Mouse (Mus musculus): ENCODE measurements at regions not wholly inside any gene's neighbourhood (a gene's known extent, or its start where the extent isn't known, plus 50 kb on each side); places are given as distances from the start of the nearest gene placed in this dataset.
"Not testable (repeated sequence)": the region's sequence is repeated elsewhere in the genome, so short reads cannot be mapped to it uniquely, and the experiment has no call there.

DNA sequence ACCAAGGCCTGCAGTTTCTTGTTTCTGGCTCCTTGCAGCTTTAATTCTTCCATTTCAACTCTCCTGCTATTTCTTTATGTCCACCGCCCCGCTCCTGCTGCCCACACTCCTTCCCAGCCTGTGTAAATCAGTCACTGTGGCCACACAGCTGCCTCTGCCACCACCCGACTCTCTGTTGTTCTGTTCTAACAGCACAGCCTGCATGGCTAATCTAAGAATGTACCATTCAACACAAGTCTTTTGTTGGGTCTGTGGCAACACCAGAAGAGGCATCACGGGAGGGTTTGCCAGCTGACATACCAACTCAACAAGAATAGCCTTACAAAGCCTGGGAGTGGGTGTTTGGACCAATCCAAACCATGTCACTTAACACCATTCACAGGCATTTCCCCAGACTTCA, 264.9 kb upstream of the Pum3 start:
- no peak for DNase-seq

DNA sequence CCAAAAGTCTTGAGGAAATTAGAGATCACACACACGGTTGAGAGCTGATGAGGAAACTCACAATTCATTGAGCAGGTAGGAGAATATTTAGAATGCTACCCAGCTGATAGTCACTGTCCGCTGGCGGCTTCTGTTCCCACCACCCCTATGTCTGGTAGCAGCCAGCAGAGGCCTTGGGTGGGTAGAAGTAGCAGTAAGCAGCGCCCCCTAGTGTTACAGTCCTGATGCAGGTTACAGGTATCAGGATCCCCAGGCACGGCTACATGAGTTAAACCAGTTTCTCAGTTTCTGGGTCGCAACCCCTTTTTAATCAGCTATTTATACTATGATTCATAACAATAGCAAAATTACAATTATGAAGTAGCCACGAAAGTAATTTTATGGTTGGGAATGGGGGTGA, 264.1 kb upstream of the Pum3 start:
- DNase-seq: no peak

DNA sequence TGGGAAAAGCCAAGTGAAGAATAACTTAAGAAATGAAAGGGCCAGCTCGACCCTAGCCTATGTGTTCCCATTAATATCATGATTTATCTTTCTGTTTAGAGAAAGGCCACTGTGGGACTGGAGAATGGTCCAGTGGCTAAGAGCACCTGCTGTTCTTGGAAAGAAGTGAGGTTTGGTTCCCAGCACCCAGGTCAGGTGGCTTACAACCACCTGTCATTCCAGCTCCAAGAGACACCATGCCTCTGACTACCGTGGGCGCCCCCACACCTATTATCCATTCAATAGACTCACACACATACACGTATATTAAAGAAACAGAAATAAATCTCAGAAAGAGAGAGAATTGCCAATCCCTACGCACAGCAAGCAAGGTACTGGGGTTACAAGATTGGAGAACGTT, 263.3 kb upstream of the Pum3 start:
- DNase-seq: no peak

DNA sequence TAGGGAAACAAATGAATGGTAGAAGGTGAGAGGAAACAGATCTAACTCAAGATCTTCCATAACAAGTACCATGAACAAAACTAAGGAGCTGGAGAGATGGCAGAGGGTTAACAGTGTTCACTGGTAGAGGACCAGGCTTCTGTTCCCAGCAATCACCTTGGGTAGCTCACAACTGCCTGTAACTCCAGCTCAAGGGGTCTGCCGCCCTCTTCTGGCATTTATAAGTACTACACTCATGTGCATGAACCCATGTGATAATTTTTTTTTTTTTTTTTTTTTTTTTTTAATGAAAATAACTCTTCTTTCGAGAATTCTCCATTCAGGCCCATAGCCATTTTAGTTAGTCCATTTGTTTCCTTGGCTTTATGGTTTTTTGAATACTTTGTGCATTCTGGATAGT, 253.8 kb upstream of the Pum3 start:
- no peak for DNase-seq

- no peak for DNase-seq
Measured at GRCm38 (mm10) chr19:27679427-27679826, 249.8 kb upstream of the Pum3 start.

DNA sequence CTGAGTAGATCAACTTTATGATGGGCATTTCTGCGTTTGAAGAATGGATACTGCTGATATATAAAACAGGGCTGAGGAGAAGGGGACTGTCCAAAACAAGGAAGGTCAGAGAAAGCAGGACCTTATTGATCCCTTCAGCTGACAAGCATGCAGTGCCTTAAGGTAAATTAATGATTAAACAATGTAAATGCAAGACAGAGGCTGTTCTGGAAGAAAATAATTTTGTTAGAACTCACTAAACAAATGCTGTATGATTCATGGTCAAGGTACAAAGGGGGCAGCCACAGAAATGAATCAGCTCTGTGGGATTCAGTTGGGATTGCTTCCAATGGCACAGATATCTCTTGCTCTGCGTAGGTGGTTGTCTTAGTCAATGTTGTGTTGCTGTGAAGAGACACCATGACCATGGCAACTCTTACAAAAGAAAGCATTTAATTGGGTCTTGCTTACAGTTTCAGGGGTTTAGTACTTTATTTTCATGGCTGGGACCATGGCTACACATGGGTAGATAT, 243.1 kb upstream of the Pum3 start:
- DNase-seq: peak; percentile 39

DNA sequence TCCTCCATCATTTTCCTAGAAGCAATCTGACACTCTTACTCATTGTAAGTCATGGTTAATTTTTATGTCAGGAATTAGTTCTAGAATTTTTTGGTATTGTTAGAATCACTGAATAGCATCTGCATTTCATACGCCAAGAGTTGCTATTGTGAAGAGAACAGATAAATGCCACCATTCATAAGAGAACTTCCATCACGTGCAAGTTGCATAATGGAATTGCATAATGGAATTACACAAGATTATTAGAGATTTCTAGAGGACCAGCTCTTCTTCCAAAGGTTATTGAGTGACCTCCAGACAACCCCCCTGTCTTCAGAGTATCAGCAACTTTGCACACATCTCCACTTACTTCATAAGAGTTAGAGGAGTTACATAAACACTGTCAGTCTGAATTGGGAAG, 233.7 kb upstream of the Pum3 start:
- no peak for DNase-seq

DNA sequence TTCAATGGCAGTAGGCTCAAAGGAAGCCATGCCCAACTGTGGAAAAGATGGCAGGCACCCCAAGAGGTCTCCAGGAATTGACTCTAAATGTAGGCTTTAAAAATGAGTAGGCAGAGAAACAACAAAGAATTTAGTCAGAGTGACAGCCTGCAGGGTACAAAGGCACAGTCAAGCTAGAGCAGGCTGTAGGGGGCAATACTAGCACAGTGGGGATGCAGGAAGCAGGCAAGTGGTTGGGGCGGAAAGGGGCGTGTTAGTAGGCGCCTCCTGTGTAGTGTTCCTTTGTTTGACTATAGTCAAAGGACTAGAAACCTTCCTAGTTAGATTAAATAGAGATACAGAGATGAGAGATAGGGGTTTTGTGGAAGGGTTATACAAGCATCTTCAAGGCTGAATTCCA, 211.4 kb upstream of the Pum3 start:
- no peak for DNase-seq

DNA sequence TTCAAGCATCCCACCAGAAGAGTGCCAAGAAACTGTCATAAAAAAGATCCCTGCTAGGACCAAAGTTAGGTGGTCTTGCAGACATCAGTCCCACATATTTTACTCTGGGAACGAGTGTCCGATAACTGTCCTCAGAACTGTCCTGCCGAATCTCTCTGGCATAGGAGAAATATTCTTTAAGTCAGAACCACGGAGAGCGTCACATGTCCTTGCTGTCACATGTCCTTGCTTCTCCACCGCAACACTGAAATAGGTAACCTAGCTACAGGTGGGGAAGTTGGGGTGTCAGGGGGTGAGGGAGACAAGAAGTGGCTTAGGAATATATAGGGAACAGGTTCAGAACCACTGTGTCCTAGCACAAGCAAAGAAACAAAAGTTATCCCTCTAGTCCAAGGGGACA, 203.5 kb upstream of the Pum3 start:
- DNase-seq: no peak

DNA sequence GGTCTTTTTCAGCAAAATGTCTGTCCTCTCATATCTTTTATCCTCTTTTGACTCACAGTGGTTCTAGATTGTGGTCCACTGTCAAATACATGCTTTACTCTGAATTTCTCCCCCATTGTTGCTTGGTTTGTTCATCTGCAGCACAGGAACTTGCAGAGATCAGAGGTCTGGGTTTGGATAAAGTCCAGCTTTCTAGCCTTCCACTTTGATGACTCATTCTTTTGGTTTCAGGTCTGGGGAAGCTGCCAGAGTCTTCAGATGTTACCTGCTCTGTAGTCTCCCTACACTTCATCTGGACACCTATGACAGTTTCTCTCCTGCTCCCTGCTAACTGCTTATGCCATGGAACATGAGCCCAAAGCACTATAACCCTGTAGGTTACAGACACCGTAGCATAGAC, 198.0 kb upstream of the Pum3 start:
- DNase-seq: no peak

- no peak for DNase-seq
Measured at GRCm38 (mm10) chr19:27617522-27617921, 187.9 kb upstream of the Pum3 start.

GRCm38 (mm10) chr19:27606933-27607332, 177.3 kb upstream of the Pum3 start:
- DNase-seq: no peak

DNA sequence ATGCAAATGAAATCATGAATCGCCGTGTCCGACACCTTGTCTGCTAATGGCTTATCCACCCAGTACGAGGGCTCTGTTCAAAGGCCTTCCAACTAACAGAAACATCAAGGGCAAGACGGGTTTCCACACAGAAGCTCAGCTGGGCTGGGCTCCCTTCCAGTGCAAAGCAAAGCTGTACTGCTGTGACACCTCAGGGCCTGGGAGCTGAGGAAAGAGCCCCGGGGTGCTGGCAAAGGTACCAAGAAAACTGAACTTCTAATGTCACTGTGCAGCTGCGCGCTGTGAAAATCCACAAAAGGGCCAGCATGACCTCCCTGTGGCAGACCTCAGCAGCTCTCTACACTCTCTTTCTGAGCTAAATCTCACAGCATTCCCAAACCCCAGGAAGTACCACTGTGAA, 173.7 kb upstream of the Pum3 start:
- DNase-seq: no peak

- DNase-seq: no peak
Measured at GRCm38 (mm10) chr19:27601551-27601950, 171.9 kb upstream of the Pum3 start.

GRCm38 (mm10) chr19:27600386-27600785, 170.8 kb upstream of the Pum3 start:
- not testable (repeated sequence) for DNase-seq

DNA sequence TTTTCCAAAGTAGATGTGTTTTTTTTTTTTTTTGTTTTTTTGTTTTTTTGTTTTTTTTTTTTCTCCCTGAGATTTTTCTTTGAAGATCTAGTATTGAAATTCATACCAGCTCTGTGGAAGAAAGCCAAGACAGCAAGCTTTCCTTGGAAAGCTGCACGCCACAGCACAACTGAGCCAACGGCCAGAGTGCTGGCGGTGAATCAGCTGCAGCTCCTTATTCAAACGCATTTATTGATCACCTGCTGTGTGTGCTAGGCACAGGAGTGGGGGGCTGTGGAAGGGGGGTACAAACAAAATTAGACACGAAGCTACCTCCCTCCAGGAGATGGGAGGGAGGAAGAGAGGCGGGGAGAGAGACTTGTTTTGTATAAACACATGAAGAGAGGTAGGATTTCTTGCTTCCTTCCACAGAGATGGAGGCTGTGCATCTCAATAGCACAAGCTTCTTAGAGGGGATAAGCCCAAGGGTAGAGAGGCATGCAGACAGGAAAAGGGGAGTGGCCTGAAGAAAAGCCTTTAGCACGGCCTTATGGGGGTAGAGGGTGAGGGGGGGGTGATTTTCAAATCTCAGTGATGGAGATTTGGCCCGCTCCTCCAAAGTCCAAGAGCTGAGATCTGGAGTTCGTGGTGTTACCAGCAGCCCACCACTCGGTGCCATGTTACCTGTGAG, 170.1 kb upstream of the Pum3 start:
- DNase-seq: peak; percentile 59

- peak; percentile 82 for DNase-seq
Measured at GRCm38 (mm10) chr19:27598350-27598749, 168.7 kb upstream of the Pum3 start.

- DNase-seq: no peak
Measured at GRCm38 (mm10) chr19:27585566-27585965, 155.9 kb upstream of the Pum3 start.

GRCm38 (mm10) chr19:27582111-27582500, 152.5 kb upstream of the Pum3 start:
- no peak for DNase-seq

GRCm38 (mm10) chr19:27581362-27582110, 151.9 kb upstream of the Pum3 start:
- no peak for DNase-seq

DNA sequence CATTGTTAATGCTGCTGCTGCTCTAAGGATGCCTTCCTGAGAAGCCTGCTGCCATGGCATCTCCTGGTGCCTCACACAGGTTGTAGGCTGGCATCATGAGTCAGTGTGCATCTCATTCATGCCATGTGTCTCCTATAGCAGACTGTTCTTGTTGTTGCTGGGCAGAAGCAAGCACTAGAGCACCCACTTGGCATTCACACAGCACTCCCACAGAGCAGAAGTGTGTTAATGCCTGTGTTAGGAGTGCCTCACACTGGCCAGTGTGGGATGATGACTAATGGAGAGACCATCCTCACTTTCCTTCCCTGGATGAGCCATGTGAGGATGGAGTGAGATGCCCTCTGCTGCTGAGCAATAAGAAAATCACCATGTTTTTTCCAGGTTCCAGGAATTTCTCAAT, 146.9 kb upstream of the Pum3 start:
- peak; percentile 86 for DNase-seq

DNA sequence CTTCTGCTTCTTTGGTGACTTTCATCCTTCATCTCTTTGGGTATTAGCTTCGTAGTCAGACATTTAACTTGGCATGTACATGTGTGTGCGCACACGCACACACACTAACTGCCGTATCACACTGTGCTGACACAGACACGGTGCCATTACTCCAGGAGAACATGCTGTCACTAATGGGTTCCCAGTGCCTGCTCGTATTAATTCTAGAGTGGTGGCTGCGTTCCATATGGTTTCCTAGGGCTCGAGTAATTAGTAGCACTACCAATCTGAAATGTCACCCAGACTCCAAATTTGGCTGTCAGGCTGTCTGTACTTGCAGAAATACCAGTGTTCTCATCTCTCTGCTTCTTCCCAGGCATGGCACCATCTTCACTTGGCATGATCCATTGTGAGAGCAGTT, 137.3 kb upstream of the Pum3 start:
- peak; percentile 51 for DNase-seq

- DNase-seq: no peak
Measured at GRCm38 (mm10) chr19:27566060-27566459, 136.4 kb upstream of the Pum3 start.

DNA sequence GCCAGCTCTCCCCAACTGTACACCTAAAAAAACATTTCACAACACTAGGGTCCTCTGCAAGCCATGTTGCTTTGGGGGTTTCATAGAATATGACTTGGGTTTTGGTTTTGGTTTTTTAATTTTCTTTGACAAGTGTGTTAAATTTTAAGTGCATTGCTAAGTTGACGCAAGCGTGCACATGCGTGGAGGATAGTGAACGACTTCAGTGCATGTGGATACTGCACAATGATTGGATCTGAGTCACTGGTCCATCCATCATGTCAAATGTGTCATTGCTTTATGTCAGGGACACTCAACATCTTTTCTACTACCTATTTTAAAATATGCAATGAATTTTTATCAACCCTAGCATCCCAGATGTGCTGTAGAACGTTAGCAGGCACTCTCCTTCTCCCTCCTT, 134.5 kb upstream of the Pum3 start:
- no peak for DNase-seq

DNA sequence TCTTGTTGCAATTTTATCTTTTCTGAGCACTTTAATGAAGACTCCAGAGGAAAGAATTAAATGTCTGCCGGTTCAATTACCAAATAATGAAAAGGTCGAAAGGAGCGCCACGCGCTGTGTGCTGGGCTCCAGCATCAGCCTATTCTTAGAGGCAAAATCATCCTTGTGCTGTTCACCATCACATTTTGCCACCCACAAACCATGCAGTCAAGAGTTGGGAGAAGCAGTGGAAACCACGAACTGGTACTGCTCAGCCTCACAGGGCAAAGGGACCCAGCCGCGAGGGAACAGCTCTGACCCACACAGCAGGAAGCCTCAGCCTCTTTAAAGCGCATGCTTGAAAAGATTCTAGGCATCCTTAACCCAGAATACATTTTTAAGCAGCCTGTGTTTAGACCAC, 134.0 kb upstream of the Pum3 start:
- no peak for DNase-seq
